Mouse (Mus musculus) common myeloid progenitor, adult 5-6 weeks (primary cell): ENCODE measurements around the gene Trpc2. TPM values are rescaled to one million over a fixed set of nuclear protein-coding genes. Genes with fewer than 3 reads are reported as not detected.
"Not testable (repeated sequence)": the region's sequence is repeated elsewhere in the genome, so short reads cannot be mapped to it uniquely, and the experiment has no call there.

Experiments used
- ATAC-seq: replicated peaks from 2 replicates; pipeline ENCODE4 v1.8.0; 2016; ENCODE audit warnings: low read depth, mild to moderate bottlenecking, moderate TSS enrichment, inconsistent platforms; ENCODE audit not compliant: poor library complexity, severe bottlenecking
- total RNA-seq: library from RNA; stranded (forward); fragments of 200-1000, 187-1606 nt; gene quantifications from 2 replicates; pipeline ENCODE4 v1.2.3, GENCODE M21; 2017

The Trpc2 gene
- 0.69 and 1.3 TPM in 2 replicates for total RNA-seq

GRCm38 (mm10) chr7:102082816-102083215, at the start of gene Trpc2:
Gene Trpc2, plus strand, starts transcription at chr7:102083116.
- ATAC-seq: no peak

GRCm38 (mm10) chr7:102034904-102035303, 48.0 kb upstream of the Trpc2 start:
- no peak for ATAC-seq

GRCm38 (mm10) chr7:102035534-102035933, 47.4 kb upstream of the Trpc2 start:
- no peak for ATAC-seq

GRCm38 (mm10) chr7:102037318-102037717, 45.6 kb upstream of the Trpc2 start:
- ATAC-seq: no peak

- ATAC-seq: no peak
Observed at GRCm38 (mm10) chr7:102042314-102042713, 40.6 kb upstream of the Trpc2 start.

GRCm38 (mm10) chr7:102048524-102048923, 34.4 kb upstream of the Trpc2 start:
- not testable (repeated sequence) for ATAC-seq

- no peak for ATAC-seq
Observed at GRCm38 (mm10) chr7:102061353-102061752, 21.6 kb upstream of the Trpc2 start.

GRCm38 (mm10) chr7:102062203-102062602, 20.7 kb upstream of the Trpc2 start:
- no peak for ATAC-seq

- no peak for ATAC-seq
Observed at GRCm38 (mm10) chr7:102063891-102064290, 19.0 kb upstream of the Trpc2 start.

- ATAC-seq: 0 out of 2 replicates have a peak, but pooled peaks have one; percentile 0
Observed at GRCm38 (mm10) chr7:102064655-102065045, 18.3 kb upstream of the Trpc2 start.

- peak; percentile 96 for ATAC-seq
Observed at GRCm38 (mm10) chr7:102065046-102065891, 17.6 kb upstream of the Trpc2 start, which contains the start of the genes Rnf121, Xndc1 and Xntrpc. Gene Rnf121, minus strand, starts transcription at chr7:102065469. Gene Xndc1, plus strand, starts transcription at chr7:102065511. Gene Xntrpc, plus strand, starts transcription at chr7:102065713.

GRCm38 (mm10) chr7:102066363-102066762, 16.6 kb upstream of the Trpc2 start:
- no peak for ATAC-seq

GRCm38 (mm10) chr7:102076714-102077296, 6.1 kb upstream of the Trpc2 start:
- peak; percentile 76 for ATAC-seq

GRCm38 (mm10) chr7:102078517-102078916, 4.4 kb upstream of the Trpc2 start:
- ATAC-seq: peak; percentile 55

- no peak for ATAC-seq
Observed at GRCm38 (mm10) chr7:102080311-102080710, 2.6 kb upstream of the Trpc2 start.

- no peak for ATAC-seq
Observed at GRCm38 (mm10) chr7:102081784-102082183, 1.1 kb upstream of the Trpc2 start.

GRCm38 (mm10) chr7:102084041-102084696, 1.3 kb downstream of the Trpc2 start:
- ATAC-seq: no peak

- no peak for ATAC-seq
Observed at GRCm38 (mm10) chr7:102087336-102087735, 4.4 kb downstream of the Trpc2 start.

GRCm38 (mm10) chr7:102099760-102100661, 17.1 kb downstream of the Trpc2 start:
- peak; percentile 86 for ATAC-seq

GRCm38 (mm10) chr7:102100868-102101267, 18.0 kb downstream of the Trpc2 start:
- ATAC-seq: no peak
